Mouse (Mus musculus) regulatory T cell (primary cell): ENCODE data around the gene Smim14.
"Not testable (repeated sequence)": the region's sequence is repeated elsewhere in the genome, so short reads cannot be mapped to it uniquely, and the experiment has no call there.

Experiments
- in situ Hi-C: fragments of 300-600 bp; cut with MboI, MseI; formaldehyde crosslinking; loops from one replicate; pipeline ENCODE4 v1.15.1; 2025; ENCODE audit warnings: high pct_unique_total_duplicates

Smim14 gene

DNA sequence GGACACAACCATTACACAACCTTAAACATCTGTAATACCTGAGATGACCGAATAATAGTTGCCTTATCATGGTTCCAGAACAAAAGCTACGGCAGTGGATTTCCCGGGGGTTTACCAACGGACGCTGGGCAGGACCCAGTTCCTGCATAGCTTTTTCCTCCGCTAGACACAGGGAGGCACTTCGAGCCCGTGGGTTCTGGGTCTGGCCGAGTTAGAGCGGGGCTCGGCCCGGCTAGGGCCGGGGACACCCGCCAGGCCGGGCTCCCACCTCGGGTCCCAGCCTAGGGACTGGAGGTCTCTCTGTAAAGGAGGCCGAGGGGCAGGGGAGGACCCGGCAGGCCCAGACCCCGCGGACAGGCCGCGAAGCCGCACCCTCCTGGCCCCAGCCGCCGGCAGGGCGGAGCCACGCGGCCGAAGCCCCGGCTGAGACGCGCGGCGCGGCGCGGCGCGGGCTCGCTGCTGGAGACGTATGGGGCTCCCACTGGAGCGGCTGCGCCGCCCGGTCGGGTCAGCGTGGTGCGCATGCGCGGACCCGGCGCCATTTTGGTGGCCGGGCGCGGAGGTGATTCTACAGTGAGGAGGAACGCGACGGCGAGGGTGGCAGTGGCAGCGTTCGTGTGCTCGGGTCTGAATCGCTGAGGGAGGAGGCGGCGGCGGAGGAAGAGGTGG lies at the start of gene Smim14, which contains the start of gene Ube2k:
TSS of gene Smim14 (minus strand) at position 434 of the 669 bp plus-strand sequence.
TSS of gene Ube2k (plus strand) at position 483 of the 669 bp plus-strand sequence.
- in situ Hi-C loops = no loop called here

GRCm38 (mm10) chr5:65586291-65586690 lies 49.3 kb upstream of the Smim14 start:
- in situ Hi-C loops = no loop called here

DNA sequence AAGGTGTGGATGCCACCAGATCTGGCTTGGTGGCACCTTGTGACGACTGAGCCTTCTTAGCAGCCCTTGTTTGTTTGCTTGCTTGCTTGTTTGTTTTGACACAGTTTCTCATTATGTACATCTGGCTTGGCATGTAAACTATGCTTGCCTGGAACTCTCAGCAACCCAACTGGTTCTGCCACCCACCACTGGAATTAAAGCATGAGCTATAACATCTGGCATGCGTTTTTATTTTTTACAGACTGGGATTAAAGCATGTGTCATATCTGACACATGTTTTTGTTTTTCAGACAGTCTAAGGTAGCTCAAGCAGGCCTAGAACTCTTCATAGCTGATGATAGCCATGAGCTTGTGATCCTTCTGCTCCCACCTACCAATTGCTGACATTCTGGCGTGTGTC lies 41.6 kb upstream of the Smim14 start:
- in situ Hi-C loops = no loop called here

GRCm38 (mm10) chr5:65575896-65576295 lies 38.9 kb upstream of the Smim14 start:
- in situ Hi-C loops = no loop called here

- in situ Hi-C loops = no loop called here
Observed at GRCm38 (mm10) chr5:65574876-65575275, 37.9 kb upstream of the Smim14 start.

GRCm38 (mm10) chr5:65565486-65565885 lies 28.5 kb upstream of the Smim14 start:
- in situ Hi-C loops = no loop called here

- in situ Hi-C loops = no loop called here
Observed at GRCm38 (mm10) chr5:65561125-65561893, 24.3 kb upstream of the Smim14 start.

DNA sequence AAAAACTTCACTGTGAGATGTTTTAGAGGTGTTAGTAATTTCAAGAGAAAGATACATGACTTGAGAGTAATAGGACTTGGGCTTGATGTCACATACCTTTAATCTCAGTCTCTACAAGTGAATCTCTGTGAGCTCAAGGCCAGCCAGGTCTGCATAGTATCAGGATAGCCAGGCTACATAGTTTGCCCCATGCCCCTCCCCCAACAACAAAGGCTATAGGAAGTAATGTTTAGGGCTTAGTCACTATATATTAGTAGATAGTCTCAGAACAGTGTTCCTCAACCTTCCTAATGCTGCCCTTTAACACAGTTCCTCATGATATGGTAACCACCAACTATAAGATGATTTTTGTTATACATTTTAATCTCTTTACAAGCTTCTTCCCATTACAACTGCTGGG lies 20.1 kb upstream of the Smim14 start:
- in situ Hi-C loops = no loop called here

GRCm38 (mm10) chr5:65549677-65550076 lies 12.7 kb upstream of the Smim14 start:
- in situ Hi-C loops = loop anchor here (5.0 kb wide), 1 partner anchor 63 kb away; no protein-coding TSS in a partner anchor

DNA sequence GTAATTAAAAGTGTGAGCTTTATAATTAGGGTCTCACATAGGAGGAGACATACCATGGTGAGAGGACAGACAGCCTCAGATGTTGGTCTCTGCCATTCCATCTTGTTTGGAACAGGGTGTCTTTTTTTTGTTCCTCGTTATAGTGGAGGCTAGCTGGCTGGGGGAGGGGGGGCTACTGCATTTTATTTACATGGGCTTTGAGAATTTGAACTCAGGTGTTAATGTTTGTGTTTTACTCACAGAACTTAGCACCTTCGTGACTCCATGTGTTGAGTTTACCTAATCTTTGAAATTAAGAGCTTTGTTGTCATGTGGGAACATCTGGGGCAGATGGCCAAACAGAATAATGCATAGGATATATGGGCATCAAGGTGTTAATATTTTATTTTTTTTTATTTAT lies 7.6 kb upstream of the Smim14 start:
- in situ Hi-C loops = loop anchor here (5.0 kb wide), 1 partner anchor 68 kb away; no protein-coding TSS in a partner anchor

DNA sequence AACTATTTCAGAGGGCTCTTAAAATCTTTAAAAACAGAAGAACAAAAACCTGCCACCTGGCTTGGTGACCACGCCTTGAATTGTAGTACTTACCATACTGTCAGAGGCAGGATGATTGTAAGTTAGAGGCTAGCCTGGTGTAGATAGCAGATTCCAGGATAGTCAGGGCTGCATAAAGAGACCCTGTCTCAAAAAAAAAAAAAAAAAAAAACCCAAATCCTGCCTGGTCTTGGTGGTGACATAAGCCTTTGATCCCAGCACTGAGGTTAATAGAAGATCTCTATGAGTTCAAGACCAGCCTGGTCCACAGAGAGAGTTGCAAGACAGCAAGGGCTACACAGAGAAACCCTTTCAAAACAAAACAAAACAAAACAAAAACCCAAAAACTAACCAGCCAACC lies 6.5 kb upstream of the Smim14 start:
- in situ Hi-C loops = no loop called here

DNA sequence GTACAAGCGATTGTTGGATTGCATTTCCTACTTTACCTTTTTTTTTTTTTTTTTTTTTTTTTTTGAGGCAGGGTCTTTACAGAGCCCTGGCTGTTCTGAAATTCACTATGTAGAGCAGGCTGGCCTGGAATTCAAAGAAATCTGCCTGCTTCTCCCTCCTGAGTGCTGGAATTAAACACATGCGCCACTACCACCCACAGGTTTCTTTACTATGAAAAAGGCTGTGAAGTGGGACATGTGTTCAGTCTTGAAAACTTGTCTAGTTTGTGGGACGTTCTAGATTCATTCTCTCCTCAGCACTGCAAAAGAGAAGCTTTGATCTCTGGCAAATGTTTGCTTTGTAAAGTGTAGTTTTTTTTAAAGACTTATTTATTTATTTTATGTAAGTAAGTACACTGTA lies 4.9 kb upstream of the Smim14 start:
- in situ Hi-C loops = no loop called here

GRCm38 (mm10) chr5:65539786-65540185 lies 2.8 kb upstream of the Smim14 start:
- in situ Hi-C loops = no loop called here

- in situ Hi-C loops = no loop called here
Observed at GRCm38 (mm10) chr5:65538829-65539228, 1.8 kb upstream of the Smim14 start.

DNA sequence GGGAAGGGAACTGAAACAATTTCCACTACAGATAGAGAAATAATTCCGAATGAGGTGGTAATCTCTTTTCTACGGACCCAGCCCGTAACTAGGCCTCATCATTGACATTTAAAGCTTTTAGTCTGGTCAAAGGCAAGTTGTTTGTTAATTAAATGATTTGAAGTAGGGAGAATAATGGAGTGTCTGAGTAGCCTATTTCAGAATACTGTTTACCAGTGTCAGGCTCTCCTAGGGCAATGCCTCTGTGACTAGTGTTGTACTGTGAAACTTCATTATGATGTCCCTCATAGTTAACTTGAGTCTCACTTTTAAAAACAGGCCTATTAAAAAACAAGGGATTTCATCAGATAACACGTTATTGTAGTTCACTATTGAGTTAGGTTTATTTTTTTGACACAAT lies 1.1 kb upstream of the Smim14 start:
- in situ Hi-C loops = no loop called here

GRCm38 (mm10) chr5:65537420-65538071 lies 562 bp upstream of the Smim14 start:
- in situ Hi-C loops = no loop called here

- in situ Hi-C loops = not testable (repeated sequence)
Observed at GRCm38 (mm10) chr5:65536068-65536465, 917 bp downstream of the Smim14 start.

DNA sequence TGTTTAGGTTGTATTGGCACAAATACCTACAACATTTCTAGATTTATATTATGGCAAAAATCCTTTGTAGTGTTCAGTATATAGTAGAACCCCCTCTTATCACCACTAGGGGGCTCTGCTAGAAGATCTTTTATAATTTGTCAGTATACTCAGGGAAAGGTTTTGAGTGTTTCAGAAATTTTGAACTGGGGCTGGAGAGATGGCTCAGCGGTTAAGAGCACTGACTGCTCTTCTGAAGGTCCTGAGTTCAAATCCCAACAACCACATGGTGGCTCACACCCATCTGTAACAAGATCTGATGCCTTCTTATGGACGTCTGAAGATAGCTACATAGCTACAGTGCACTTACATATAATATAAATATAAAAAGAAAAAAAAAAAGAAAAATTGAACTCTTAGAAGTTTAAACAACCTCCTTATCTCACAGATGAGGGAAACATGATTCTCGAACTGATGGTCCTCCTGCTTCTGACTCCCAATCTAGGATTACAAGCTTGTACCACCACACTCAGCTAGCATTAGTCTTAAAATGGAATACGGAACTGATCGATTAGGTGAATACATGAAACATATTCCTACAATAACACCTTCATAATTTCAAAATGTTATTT lies 1.4 kb downstream of the Smim14 start:
- in situ Hi-C loops = no loop called here

DNA sequence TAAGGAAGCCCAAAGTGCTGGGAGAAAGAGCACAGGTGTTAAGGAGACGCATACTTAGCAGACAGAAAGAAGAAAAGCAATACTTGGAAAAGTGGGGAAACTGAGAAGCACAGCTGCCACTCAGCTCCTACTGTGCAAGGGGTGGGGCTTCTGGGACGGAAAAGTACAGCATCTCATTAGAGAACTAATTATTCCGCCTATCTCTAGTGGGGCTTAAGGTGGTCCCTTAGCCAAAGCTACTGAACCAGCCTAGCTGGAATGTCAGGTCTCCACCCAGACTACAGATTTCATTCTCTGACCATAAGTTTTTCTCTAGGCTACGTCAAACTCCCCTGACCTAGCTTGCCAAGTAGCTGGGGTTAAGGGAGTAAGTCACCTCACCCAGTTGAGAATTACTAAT lies 2.5 kb downstream of the Smim14 start:
- in situ Hi-C loops = no loop called here

- in situ Hi-C loops = no loop called here
Observed at GRCm38 (mm10) chr5:65531283-65531682, 5.7 kb downstream of the Smim14 start.

- in situ Hi-C loops = no loop called here
Observed at GRCm38 (mm10) chr5:65525674-65526443, 11.1 kb downstream of the Smim14 start.
